Mouse (Mus musculus): Measurements from ENCODE around the gene Stx7. TPM values are rescaled to one million over a fixed set of nuclear protein-coding genes. Genes with fewer than 3 reads are reported as not detected.

Gene Stx7
- total and polyA plus RNA-seq, 3 experiments = 36.1 to 37.7 TPM; not detected in 1

DNA sequence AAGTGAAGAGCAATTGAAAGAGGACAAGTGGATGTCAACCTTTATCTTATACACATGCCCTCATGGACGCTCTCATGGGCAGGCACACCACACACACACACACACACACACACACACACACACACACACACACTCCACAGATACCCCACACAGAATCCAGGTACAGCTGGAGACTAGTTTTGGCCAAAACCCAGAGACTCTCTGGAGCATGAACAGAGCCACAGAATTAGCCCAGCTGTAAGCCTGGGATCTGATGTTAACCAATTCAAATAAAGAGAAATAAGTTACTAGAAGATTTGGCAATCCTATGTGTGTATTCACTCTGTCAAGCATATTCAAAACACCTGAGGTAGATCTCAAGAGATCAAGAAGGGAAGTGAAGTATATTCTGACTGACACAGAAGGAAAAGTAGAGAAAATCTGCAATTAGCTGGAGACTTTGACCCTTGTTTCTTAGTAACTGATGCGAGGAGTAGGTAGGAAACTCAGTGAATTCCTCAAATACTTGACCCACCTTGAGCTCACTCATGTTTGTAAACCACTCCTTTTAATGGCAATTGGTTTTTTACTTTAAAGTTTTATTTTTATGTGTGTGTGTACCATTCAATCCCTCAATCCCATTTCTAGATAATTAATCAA is 10.4 kb upstream of the Stx7 start:
- Histone ChIP-seq H3K4me3 (ENCODE audit: control insufficient read depth in 1 of 2, insufficient read depth in 1 of 2, low read depth in 2 of 2, low read length in 2 of 2) (no peak overlapping the region), H3K4me1 (ENCODE audit: control insufficient read depth in 1 of 2, insufficient read depth in 2 of 2, low read length in 2 of 2) (peaks cover 6 to 12% of the 10 kb centered on the region in 2 experiments), H3K27ac (ENCODE audit: control insufficient read depth, low read depth, low read length) (no peak overlapping the region), H3K9ac (ENCODE audit: control insufficient read depth, low read depth, low read length, poor library complexity, severe bottlenecking) (no peak overlapping the region), H3K27me3 (ENCODE audit: control insufficient read depth in 1 of 2, insufficient read depth in 2 of 2, low read length in 2 of 2) (peaks cover 0 to 1% of the 10 kb centered on the region in 2 experiments), H3K9me3 (replicated peaks; ENCODE audit: insufficient read depth, low read length) (no peaks in the 10 kb centered on the region), H3K79me2 (ENCODE audit: control insufficient read depth, insufficient read depth, low read length, poor library complexity) (no peaks in the 10 kb centered on the region), H3K36me3 (ENCODE audit: control insufficient read depth in 1 of 2, insufficient read depth in 2 of 2, low read length in 2 of 2) (peaks cover 0 to 14% of the 10 kb centered on the region in 2 experiments; a peak in 2 of 4 replicates)
- TF ChIP-seq HCFC1 (IDR thresholded peaks at IDR 0.05; ENCODE audit: low read depth, low read length) (no peak), RCOR1 (IDR thresholded peaks at IDR 0.05; ENCODE audit: low read depth, low read length) (no peak), MAX (IDR thresholded peaks at IDR 0.05; ENCODE audit: low read length) (no peak), MAZ (IDR thresholded peaks at IDR 0.05; ENCODE audit: low read depth, low read length) (no peak), ZMIZ1 (IDR thresholded peaks at IDR 0.05; ENCODE audit: low read depth, low read length) (no peak), NRF1 (IDR thresholded peaks at IDR 0.05; ENCODE audit: insufficient read depth, low read depth, low read length, poor library complexity, severe bottlenecking) (no peak), POLR2AphosphoS2 (IDR thresholded peaks at IDR 0.05; ENCODE audit: low read length) (no peak), EP300 (IDR thresholded peaks at IDR 0.05; ENCODE audit: low read depth in 1 of 2, low read length in 2 of 2) (no peak), TCF12 (IDR thresholded peaks at IDR 0.05; ENCODE audit: low read depth, low read length) (no peak)
- DNase-seq (ENCODE audit: low read depth, low spot score) = no peak

DNA sequence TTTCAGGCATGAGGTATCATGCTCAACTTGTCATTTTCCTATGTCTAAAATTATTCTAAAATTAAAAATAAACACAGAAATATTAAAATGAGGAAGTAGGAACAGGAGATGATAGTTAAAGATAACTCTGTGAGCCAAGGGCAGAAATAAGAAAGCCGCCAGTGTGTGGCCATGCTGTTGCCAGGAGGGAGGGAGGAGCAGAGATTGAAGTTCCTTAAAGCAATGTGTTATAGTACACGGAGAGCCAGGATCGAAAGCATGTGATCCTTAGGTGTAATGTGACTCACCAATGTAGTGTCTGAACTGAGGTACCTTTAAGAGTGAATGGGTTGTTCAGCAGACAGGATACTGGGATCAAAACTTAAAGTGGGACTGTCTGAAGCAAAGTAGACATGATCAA is 6.4 kb upstream of the Stx7 start:
- no peaks in the 10 kb centered on the region for H3K9me3 ChIP-seq (replicated peaks; ENCODE audit: insufficient read depth, low read length)
- H3K9ac ChIP-seq (ENCODE audit: control insufficient read depth, low read depth, low read length, poor library complexity, severe bottlenecking) = no peak overlapping the region
- no peak overlapping the region for H3K4me3 ChIP-seq (ENCODE audit: control insufficient read depth in 1 of 2, insufficient read depth in 1 of 2, low read depth in 2 of 2, low read length in 2 of 2)
- no peak overlapping the region for H3K27ac ChIP-seq (ENCODE audit: control insufficient read depth, low read depth, low read length)
- peak; percentile 65 for DNase-seq (ENCODE audit: low read depth, low spot score)
- H3K36me3 ChIP-seq (ENCODE audit: control insufficient read depth in 1 of 2, insufficient read depth in 2 of 2, low read length in 2 of 2) = peaks cover 0 to 3% of the 10 kb centered on the region in 2 experiments; a peak in 2 of 4 replicates
- no peaks in the 10 kb centered on the region for H3K79me2 ChIP-seq (ENCODE audit: control insufficient read depth, insufficient read depth, low read length, poor library complexity)
- 0 out of 2 replicates have a peak, but pooled peaks have one; percentile 25 for TF ChIP-seq MYC (IDR thresholded peaks at IDR 0.05; ENCODE audit: low read depth, low read length)
- no peak for TF ChIP-seq ZKSCAN1 (IDR thresholded peaks at IDR 0.05; ENCODE audit: low read depth, low read length)
- peak; percentile 57; the same call in 1 of the 2 replicates for TF ChIP-seq RCOR1 (IDR thresholded peaks at IDR 0.05; ENCODE audit: low read depth, low read length)
- no peak for TF ChIP-seq POLR2AphosphoS5 (IDR thresholded peaks at IDR 0.05; ENCODE audit: borderline replicate concordance, low read depth, low read length)
- H3K27me3 ChIP-seq (ENCODE audit: control insufficient read depth in 1 of 2, insufficient read depth in 2 of 2, low read length in 2 of 2) = peaks cover 0 to 1% of the 10 kb centered on the region in 2 experiments
- H3K4me1 ChIP-seq (ENCODE audit: control insufficient read depth in 1 of 2, insufficient read depth in 2 of 2, low read length in 2 of 2) = peaks cover 0 to 2% of the 10 kb centered on the region in 2 experiments; a peak in 2 of 4 replicates

DNA sequence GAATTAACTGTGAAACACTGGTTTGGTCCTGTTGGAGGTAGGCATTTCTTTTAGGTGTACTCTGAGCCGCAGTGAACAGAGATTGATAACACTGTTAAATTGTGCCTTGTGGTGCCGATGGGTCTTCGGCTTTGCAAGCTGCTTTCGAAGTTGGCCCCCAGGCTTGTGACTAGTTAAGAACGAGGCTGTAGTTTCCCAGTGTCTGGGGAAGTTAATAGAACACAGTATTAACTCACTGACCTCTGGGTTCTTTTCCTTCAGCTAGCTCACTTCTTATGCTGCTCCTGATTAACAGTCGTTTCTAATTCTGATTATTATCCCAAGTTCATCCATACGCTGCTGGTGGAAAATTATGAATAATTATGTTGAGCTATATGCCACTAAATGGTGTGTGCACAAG is 984 bp downstream of the Stx7 start:
- H3K27ac ChIP-seq (ENCODE audit: control insufficient read depth, low read depth, low read length) = no peak overlapping the region
- peak; percentile 29 for DNase-seq (ENCODE audit: low read depth, low spot score)
- peak overlapping the region; percentile 46 for H3K9ac ChIP-seq (ENCODE audit: control insufficient read depth, low read depth, low read length, poor library complexity, severe bottlenecking)
- H3K79me2 ChIP-seq (ENCODE audit: control insufficient read depth, insufficient read depth, low read length, poor library complexity) = peaks cover 3% of the 10 kb centered on the region
- H3K4me3 ChIP-seq (ENCODE audit: control insufficient read depth in 1 of 2, insufficient read depth in 1 of 2, low read depth in 2 of 2, low read length in 2 of 2) = peak overlapping the region; percentile 42 to 97
- no peaks in the 10 kb centered on the region for H3K9me3 ChIP-seq (replicated peaks; ENCODE audit: insufficient read depth, low read length)
- H3K27me3 ChIP-seq (ENCODE audit: control insufficient read depth in 1 of 2, insufficient read depth in 2 of 2, low read length in 2 of 2) = no peaks in the 10 kb centered on the region; a peak in 1 of 4 replicates
- H3K4me1 ChIP-seq (ENCODE audit: control insufficient read depth in 1 of 2, insufficient read depth in 2 of 2, low read length in 2 of 2) = peaks cover 2 to 9% of the 10 kb centered on the region in 2 experiments; a peak in 3 of 4 replicates
- TF ChIP-seq MYC (IDR thresholded peaks at IDR 0.05; ENCODE audit: low read depth, low read length) (no peak), JUND (IDR thresholded peaks at IDR 0.05; ENCODE audit: low read depth, low read length) (no peak), HCFC1 (IDR thresholded peaks at IDR 0.05; ENCODE audit: low read depth, low read length) (no peak), MEF2A (IDR thresholded peaks at IDR 0.05; ENCODE audit: extremely low read depth, insufficient replicate concordance, low read depth, low read length, poor library complexity, severe bottlenecking) (no peak), ETS1 (IDR thresholded peaks at IDR 0.05; ENCODE audit: low read depth, low read length) (no peak), NRF1 (IDR thresholded peaks at IDR 0.05; ENCODE audit: insufficient read depth, low read depth, low read length, poor library complexity, severe bottlenecking) (no peak), SMC3 (IDR thresholded peaks at IDR 0.05; ENCODE audit: low read depth, low read length) (no peak), GATA1 (IDR thresholded peaks at IDR 0.05; ENCODE audit: low read depth, low read length) (no peak), ZC3H11A (IDR thresholded peaks at IDR 0.05; ENCODE audit: low read depth, low read length) (no peak), ELF1 (IDR thresholded peaks at IDR 0.05; ENCODE audit: low read depth, low read length) (no peak)
- H3K36me3 ChIP-seq (ENCODE audit: control insufficient read depth in 1 of 2, insufficient read depth in 2 of 2, low read length in 2 of 2) = peaks cover 0 to 8% of the 10 kb centered on the region in 2 experiments; a peak in 3 of 4 replicates
